Mouse (Mus musculus) thymus, postnatal 10 days (tissue): Measurements from ENCODE around the gene Cactin.

Experiments
- DNase-seq, 2 experiments: peaks; one replicate each; pipeline ENCODE4 v3.0.0; 2021; ENCODE audit warnings: low spot score in 2 of 2

Gene Cactin

DNA sequence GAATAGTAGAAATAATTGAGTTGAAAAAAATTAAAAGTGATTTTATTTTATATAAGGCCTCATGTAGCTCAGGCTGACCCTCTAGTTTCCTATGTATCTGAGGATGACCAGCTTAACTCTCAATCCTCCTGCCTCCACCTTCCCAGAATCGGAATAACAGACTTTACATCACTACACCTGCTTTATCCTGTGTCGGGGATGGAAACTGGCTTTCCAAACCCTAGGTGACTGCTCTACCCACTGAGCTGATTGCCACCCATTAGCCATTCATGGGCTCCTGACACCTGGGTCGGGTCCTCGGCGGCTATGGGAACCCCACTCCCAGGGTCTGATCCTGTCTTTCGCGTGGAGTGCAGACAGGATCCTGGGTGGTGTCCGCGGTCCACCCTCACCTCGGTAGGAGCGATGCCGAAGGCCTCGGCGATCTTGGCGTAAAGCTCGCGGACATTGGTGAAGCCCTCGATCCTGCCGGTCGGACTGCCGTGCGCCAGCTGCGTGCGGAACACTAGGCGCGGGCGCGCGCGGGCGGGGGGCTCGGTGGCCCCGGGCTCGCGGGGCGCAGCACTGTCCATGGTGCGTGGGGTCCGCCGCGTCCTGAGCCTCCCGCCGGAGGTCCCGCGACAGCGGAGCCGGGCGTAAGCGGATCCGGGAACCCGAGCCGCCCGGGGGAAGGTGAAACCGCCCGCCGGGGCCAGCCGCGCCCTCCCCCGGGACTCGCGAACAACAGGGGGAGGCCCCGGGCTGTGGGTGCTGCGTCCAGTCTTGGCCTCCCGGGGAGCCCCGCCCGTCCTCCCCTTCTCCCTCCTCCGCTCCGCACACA, 22.0 kb downstream of the Cactin start, which contains the start of gene Gipc3:
Gene Gipc3 (minus strand): TSS at position 581 of the 820 bp plus-strand sequence.
- DNase-seq = no peak

DNA sequence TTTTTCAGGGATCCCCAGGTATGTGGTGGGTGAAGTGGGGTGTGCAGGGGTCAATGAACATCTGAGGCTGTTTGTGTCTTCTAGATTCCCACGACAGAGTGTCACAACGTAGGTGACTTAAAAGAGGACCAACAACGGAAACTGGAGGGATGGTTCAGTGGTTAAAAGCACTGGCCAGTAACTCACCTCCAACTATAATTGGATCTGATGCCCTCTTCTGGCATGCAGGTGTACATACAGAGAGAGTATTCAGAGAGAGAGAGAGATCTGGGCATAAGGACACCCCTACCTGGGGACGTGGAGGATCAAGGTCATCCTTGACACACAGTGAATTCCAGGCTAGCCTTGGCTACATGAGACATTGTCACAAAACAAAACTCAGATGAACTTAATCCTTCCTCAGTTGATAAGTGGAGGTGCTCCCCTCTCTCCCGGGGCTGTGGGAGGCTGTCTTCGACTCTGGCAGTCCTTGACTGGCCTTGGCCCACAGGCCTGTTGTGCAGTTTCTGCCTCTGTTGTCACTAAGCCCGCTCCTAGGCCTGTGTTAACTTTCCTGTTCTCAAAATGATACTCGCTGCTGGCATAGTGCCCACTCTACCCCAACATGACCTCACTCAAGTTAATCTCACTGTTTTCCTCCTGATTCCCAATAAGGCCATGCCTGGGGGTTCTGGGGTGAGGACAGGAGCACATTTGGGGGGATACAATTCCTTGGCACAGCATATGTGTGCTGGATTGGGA, 23.7 kb downstream of the Cactin start:
- no peak for DNase-seq

DNA sequence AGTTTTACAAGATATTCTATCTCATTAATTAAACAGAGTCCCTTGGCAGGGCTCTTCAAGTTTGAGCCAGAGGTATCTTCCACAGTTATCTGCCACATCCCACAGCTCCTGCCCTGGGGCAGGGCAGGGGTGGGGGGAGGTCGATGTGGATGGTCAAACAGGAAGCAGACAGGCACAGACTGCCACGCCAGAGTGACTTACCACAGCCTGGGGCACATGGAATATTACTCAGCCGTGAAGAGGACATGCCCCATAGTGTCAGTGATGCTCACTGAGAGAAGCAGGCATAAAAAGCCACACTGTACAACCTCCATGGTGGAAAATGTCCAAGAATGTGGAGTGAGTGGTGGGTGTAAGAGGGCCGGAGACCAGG, 24.2 kb downstream of the Cactin start:
- DNase-seq = no peak

DNA sequence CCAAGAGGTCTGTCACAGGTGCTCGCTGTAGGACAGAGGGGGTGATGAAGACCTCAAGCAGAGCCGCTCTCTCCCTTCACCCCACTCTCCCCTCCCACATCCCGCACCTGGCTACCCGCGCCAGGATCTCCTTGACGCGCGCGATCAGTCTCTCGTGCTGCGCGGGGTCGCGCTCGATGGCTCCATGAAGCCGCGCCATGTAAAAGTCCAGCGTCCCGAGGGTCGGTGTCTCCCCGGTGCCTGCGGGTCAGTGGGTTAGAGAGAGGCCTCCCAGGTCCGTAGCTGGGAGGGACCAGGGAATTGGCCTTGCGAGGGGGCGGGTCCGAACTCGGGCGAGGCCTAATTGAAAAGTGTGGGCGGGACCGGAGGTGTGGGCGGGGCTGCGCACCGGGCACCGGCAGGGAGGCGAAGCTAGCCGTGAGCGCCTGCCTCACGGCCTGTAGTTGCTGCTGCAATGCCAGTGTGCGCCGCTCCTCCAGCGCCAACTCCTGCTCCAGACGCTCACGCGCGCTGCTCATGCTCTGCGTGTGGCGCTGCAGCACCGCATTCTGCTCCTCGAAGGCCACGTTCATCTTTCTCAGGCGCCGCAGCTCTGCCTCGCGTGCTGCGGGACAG, 25.7 kb downstream of the Cactin start:
- peak in 1 of 2 experiments; percentile 37 for DNase-seq

DNA sequence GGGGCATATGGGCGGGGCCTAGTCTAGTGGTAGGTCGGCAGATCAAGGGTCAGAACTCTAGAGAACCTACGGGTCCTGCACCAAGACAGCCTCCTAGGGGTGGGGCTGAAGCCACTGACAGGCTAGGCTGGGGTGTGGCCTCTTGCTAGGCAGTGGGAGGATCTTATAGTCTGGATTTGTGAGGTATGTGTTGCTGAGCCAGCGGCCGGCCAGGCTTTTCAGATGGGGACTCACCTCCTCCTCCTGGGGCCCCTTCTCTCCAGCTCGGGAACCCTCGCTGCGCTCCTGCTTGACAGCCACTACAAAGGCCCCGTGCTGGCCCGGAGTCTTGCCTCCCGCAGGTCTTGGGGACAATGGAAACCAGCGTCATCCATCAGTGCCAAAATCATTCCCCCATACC, 28.2 kb downstream of the Cactin start:
- DNase-seq = no peak

DNA sequence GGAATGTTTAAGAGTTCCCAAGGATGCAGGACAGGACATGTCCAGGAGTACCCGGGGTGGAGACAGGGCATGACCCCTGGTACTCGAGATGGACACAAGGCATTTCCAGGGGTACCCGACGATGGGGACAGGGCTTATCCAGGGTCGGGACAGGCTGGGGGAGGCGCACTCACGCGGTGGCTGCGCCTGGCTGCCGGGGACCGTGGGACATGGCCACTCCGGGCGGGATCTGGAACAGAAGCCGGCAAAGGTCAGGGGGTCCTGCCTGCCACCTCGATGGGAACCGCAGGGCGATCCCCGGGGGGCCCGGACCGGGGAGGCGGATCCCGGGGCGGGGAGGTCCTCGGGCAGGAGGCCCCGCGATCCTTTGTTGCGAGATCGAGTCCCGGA, 29.1 kb downstream of the Cactin start:
- DNase-seq = no peak

DNA sequence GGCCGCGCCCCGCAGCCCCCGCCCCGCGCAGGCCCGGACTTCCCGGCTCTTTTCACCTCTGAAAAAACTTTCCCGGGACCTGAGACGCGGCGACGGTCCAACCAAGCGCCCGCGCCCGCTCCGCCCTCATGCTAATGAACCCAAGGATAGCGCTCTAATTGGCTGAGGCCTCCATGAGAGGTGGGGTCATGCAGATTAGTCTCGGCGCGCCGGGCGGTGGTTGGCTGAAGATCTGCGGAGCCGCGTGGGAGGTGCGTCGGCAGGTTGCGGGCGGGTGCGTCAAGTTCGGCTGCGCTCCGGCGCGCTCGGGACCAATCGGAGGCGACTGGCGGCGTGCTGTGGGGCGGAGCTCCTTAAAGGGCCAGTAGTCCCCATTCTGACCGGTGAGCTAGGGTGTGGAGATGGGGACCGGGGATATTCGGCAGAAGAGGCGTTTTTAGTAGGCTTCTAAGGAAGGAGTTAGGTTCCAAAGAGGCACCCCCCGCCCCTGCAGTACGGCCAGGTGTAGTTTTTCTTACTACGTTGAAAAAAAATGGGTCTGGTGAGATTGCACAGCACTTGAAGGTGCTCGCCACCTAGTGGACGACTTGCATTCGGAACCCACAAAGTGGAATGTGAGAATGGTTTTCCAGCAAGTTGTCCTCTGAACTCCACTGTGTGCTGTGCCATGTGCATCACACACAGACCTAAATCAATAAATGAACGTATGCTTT, 29.6 kb downstream of the Cactin start, which contains the start of gene Hmg20b:
Gene Hmg20b (minus strand): TSS at position 130 of the 713 bp plus-strand sequence.
- peak; percentile 99 for DNase-seq

- peak; percentile 59 to 60 for DNase-seq
These were observed 30.9 kb downstream of the Cactin start for GRCm38 (mm10) chr10:81351678-81352291.

GRCm38 (mm10) chr10:81354738-81355477, 34.0 kb downstream of the Cactin start:
- no peak for DNase-seq

DNA sequence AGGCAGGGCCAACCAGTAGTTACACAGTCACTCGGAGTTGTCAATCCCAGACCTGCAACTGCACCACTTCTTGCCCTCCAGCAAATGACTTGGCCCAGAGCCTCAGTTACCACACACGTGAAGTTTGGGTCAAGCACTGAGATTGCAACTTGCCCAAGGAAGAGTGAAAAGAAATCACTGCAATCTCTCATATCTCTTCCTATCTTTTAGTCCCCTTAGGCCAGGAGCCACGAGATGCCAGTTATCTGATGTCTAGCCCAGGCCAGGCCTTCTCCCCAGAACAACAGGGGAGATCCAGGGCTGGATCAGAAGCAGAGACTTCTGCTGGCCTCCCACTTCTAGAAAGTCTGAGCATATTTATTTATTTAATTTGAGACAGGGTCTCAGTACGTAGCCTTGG, 34.6 kb downstream of the Cactin start:
- no peak for DNase-seq

DNA sequence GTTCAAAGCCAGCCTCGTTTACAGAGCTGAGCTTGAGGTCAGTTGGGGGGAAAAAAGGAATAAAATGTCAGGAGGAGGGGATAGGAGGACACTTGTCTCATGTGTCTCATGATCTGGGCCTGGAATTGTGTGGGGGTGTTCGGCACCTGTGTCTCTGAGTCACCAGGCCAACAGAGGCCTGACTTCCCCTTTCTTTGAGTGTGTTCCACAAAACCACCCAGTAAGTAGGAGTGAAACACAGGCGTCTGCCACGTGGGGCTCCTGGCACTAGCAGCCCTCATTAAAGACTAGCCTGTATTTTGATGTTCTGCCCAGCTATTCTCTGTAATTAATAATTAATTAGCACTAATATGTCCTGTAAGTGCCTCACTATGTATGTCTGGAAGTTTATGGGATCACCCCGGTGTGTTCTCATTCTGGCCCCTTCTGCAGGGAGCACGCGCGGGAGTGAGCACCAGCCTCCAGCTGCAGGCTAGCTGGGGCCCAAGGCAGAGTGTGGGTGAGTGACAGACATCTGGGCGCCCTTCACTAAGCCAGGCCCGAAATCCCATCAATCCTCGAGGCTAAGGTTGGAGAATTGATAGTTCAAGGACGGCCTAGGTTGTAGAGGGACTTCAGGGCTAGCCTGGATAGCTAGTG, 35.6 kb downstream of the Cactin start:
- no peak for DNase-seq

GRCm38 (mm10) chr10:81356991-81357844, 36.3 kb downstream of the Cactin start, which contains the start of gene Mfsd12:
Gene Mfsd12, plus strand, starts transcription at chr10:81357491.
- peak; percentile 84 to 90 for DNase-seq

DNA sequence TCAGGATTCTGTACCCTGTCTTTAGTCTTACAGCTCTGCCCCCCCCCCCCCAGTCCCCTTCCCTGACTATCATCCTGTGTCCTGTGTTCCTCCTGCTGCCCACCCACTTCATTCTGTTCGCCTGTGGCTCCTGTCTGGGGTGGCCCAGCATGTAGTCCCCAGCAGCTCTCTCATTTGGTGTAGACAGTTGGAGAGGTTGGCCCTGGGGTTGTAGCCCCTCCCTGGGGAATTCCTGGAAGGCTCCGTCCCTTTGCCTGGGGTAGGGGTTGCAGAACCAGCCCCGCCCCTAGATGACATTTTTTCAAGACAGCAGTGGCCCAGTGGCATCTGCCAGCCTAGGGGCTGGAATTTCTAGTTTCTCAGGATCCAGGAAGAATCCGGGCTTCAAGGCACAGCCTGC, 37.3 kb downstream of the Cactin start:
- DNase-seq = no peak

GRCm38 (mm10) chr10:81358841-81359240, 37.9 kb downstream of the Cactin start:
- no peak for DNase-seq

DNA sequence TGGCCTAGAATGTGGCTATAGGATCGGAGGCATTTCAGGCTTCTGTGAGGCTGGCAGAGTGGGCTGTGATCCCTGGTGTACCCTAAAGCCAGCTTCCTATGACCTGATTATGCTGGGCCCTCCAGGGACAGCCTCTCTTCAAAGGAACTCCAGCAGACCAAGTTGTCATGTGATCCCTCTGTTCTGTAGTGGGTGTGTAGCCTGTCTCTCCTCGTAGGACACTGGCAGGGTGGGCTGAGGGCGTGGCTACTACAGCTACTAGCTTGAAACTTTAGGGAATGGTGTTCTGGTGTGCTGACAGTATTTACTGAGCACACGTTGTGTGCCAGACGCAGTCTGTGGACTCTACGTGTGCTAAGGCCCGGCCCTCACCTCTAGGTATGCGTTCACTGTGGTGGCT, 39.8 kb downstream of the Cactin start:
- DNase-seq = no peak

DNA sequence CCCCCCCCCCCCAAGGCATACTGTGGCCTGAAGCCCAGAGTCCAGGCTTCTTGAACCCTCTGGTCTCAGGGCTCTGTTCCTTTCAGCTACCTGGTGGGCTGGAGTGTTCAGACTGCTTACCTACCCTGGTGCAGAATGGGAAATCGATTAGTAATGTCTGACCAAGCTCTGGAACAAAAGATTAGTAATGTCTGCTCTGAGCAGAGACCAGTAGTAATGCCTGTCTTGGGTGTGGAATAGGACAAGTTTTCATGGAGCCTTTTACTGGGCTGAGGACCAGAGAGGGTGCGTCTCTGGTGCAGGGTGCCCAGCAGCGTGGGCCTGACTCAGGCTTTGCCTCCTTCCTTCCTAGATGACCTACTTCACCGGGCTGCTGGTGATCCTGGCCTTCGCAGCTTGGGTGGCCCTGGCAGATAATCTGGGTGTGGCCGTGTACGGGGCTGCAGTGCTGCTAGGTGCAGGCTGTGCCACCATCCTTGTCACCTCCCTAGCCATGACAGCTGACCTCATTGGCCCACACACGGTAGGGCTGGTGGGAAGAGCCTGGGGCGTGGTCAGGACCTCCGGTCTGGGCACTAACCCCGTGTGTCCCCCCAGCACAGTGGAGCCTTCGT, 41.5 kb downstream of the Cactin start:
- no peak for DNase-seq

GRCm38 (mm10) chr10:81363436-81364346, 42.8 kb downstream of the Cactin start:
- no peak for DNase-seq

GRCm38 (mm10) chr10:81364666-81365065, 43.8 kb downstream of the Cactin start:
- DNase-seq = no peak
